Mouse (Mus musculus) CH12.LX (cell line): ENCODE data around the gene Pla2g12a. TPM values are rescaled to one million over a fixed set of nuclear protein-coding genes. Genes with fewer than 3 reads are reported as not detected.

Experiments
- DNase-seq: peaks from one replicate; pipeline ENCODE4 v3.0.0-alpha.2; 2013; ENCODE audit errors: extremely low read depth
- H3K27ac ChIP-seq: 2 replicates; pipeline ENCODE4 v1.5.1; 2012; ENCODE audit warnings: low read depth, mild to moderate bottlenecking, control low read depth, moderate library complexity; ENCODE audit not compliant: insufficient read depth
- H3K27me3 ChIP-seq: replicated peaks from 2 replicates; pipeline ENCODE3; 2012; ENCODE audit warnings: inconsistent platforms
- H3K36me3 ChIP-seq, 2 experiments: replicated peaks in 1 of 2; 2 replicates each; pipeline versions ENCODE3 to v1.6.1; 2012; ENCODE audit warnings: inconsistent platforms in 1 of 2, low read length in 1 of 2, mild to moderate bottlenecking in 1 of 2, mixed read lengths in 1 of 2, moderate library complexity in 1 of 2; ENCODE audit not compliant: control insufficient read depth in 1 of 2, insufficient read depth in 1 of 2
- H3K4me1 ChIP-seq, 2 experiments: 2 replicates each; pipeline ENCODE4 v1.6.1; 2012; ENCODE audit warnings: inconsistent platforms in 1 of 2, moderate library complexity in 1 of 2; ENCODE audit not compliant: insufficient read depth in 2 of 2, control insufficient read depth in 1 of 2
- H3K4me2 ChIP-seq: 2 replicates; pipeline ENCODE4 v1.6.1; 2012; ENCODE audit warnings: low read depth, mild to moderate bottlenecking, control low read depth; ENCODE audit not compliant: poor library complexity, insufficient read depth, severe bottlenecking
- H3K4me3 ChIP-seq, 3 experiments: fragments of 150-350 bp in 1 of 3; sonication (generic) in 1 of 3; replicated peaks in 1 of 3; 2 replicates each; pipeline versions ENCODE3 to v1.5.1; 2011 to 2012; ENCODE audit warnings: low read depth in 2 of 3, low read length in 2 of 3, mild to moderate bottlenecking in 2 of 3, moderate library complexity in 2 of 3, control low read depth in 1 of 3, improper control_type of control experiment in 1 of 3, inconsistent platforms in 1 of 3, mixed read lengths in 1 of 3; ENCODE audit not compliant: poor library complexity in 1 of 3
- H3K79me2 ChIP-seq: replicated peaks from 2 replicates; pipeline ENCODE4 v1.6.1; 2012; ENCODE audit warnings: mild to moderate bottlenecking, moderate library complexity; ENCODE audit not compliant: control insufficient read depth, poor library complexity, insufficient read depth, severe bottlenecking; ENCODE audit errors: extremely low read depth
- H3K9ac ChIP-seq: 2 replicates; pipeline ENCODE4 v1.6.1; 2012; ENCODE audit warnings: low read depth, mild to moderate bottlenecking, control low read depth, moderate library complexity; ENCODE audit not compliant: insufficient read depth
- H3K9me3 ChIP-seq: replicated peaks from 2 replicates; pipeline ENCODE3; 2012; ENCODE audit warnings: low read length, inconsistent platforms, mixed read lengths
- BHLHE40 ChIP-seq: IDR thresholded peaks from 2 replicates; pipeline ENCODE4 v1.6.1; 2011; ENCODE audit warnings: mild to moderate bottlenecking, low read depth, low read length, improper control_type of control experiment
- CHD1 ChIP-seq: IDR thresholded peaks from 2 replicates; pipeline ENCODE4 v1.6.1; 2012; ENCODE audit warnings: low read depth, low read length, improper control_type of control experiment, inconsistent platforms
- CTCF ChIP-seq, 2 experiments: IDR thresholded peaks in 1 of 2; conservative IDR thresholded peaks in 1 of 2; 2 replicates each; pipeline ENCODE4 v1.5.1; 2011 to 2012; ENCODE audit warnings: low read depth in 2 of 2, low read length in 2 of 2, improper control_type of control experiment in 1 of 2, inconsistent platforms in 1 of 2, mild to moderate bottlenecking in 1 of 2, moderate library complexity in 1 of 2
- E2F4 ChIP-seq: IDR thresholded peaks from 2 replicates; pipeline ENCODE4 v1.6.1; 2011; ENCODE audit warnings: low read depth, low read length, improper control_type of control experiment; ENCODE audit not compliant: insufficient replicate concordance
- ELF1 ChIP-seq: IDR thresholded peaks from 2 replicates; pipeline ENCODE4 v1.6.1; 2014; ENCODE audit warnings: low read depth, mild to moderate bottlenecking, inconsistent platforms, low read length, improper control_type of control experiment
- IRF4 ChIP-seq: IDR thresholded peaks from 2 replicates; pipeline ENCODE4 v1.6.1; 2014; ENCODE audit warnings: low read depth, mild to moderate bottlenecking, inconsistent platforms, low read length, improper control_type of control experiment
- JUN ChIP-seq: IDR thresholded peaks from 2 replicates; pipeline ENCODE4 v1.6.1; 2011; ENCODE audit warnings: low read depth, mild to moderate bottlenecking, low read length, improper control_type of control experiment, moderate library complexity; ENCODE audit not compliant: insufficient read depth
- KAT2A ChIP-seq: IDR thresholded peaks from 2 replicates; pipeline ENCODE4 v1.6.1; 2012; ENCODE audit warnings: low read length, improper control_type of control experiment, inconsistent platforms; ENCODE audit not compliant: insufficient replicate concordance
- MAFK ChIP-seq: IDR thresholded peaks from 2 replicates; pipeline ENCODE4 v1.6.1; 2011; ENCODE audit warnings: low read length, improper control_type of control experiment; ENCODE audit not compliant: insufficient replicate concordance
- MXI1 ChIP-seq: IDR thresholded peaks from 2 replicates; pipeline ENCODE4 v1.6.1; 2011; ENCODE audit warnings: mild to moderate bottlenecking, low read depth, low read length, improper control_type of control experiment
- MYC ChIP-seq: IDR thresholded peaks from 2 replicates; pipeline ENCODE4 v1.6.1; 2011; ENCODE audit warnings: low read depth, mild to moderate bottlenecking, improper control_type of control experiment, low read length
- NELFE ChIP-seq: IDR thresholded peaks from 2 replicates; pipeline ENCODE4 v1.6.1; 2011; ENCODE audit warnings: low read depth, low read length, improper control_type of control experiment
- PAX5 ChIP-seq: IDR thresholded peaks from 2 replicates; pipeline ENCODE4 v1.6.1; 2012; ENCODE audit warnings: low read length, inconsistent platforms, mixed read lengths
- TBP ChIP-seq: conservative IDR thresholded peaks from 2 replicates; pipeline ENCODE4 v1.6.1; 2011; ENCODE audit warnings: low read depth, low read length, improper control_type of control experiment
- ZC3H11A ChIP-seq: IDR thresholded peaks from 2 replicates; pipeline ENCODE4 v1.6.1; 2012; ENCODE audit warnings: low read depth, mild to moderate bottlenecking, inconsistent platforms, low read length, improper control_type of control experiment
- ZKSCAN1 ChIP-seq: IDR thresholded peaks from 2 replicates; pipeline ENCODE4 v1.6.1; 2012; ENCODE audit warnings: low read depth, inconsistent platforms, low read length, improper control_type of control experiment, borderline replicate concordance
- dilution Hi-C: fragments of 300-500 bp; cut with MboI; formaldehyde crosslinking; loops from 2 replicates; pipeline ENCODE4 v1.14.3; 2020; ENCODE audit warnings: low sequenced_read_pairs; ENCODE audit not compliant: extremely low pct_unique_long_range_greater_than_20kb, extremely low pct_ligation_motif_present
- in situ Hi-C: fragments of 300-500 bp; cut with MboI; formaldehyde crosslinking; loops from 3 replicates; pipeline ENCODE4 v1.14.3; 2019; ENCODE audit warnings: low sequenced_read_pairs, low pct_ligation_motif_present, low pct_unique_long_range_greater_than_20kb, mixed read lengths
- polyA plus RNA-seq: library from polyadenylated mRNA; unstranded; fragments of >175 nt; gene quantifications from 2 replicates; pipeline ENCODE4 v1.2.1, GENCODE M21; 2012; ENCODE audit warnings: low read depth; ENCODE audit not compliant: insufficient read length
- total RNA-seq, 2 experiments: library from RNA; depleted of rRNA; stranded (reverse); fragments of 300-350 nt in 1 of 2; fragments of >200 nt in 1 of 2; gene quantifications; 2 replicates each; pipeline ENCODE4 v1.2.3; 2012 to 2014

The Pla2g12a gene
- total and polyA plus RNA-seq, 3 experiments, result 50.2 to 78.3 (median 58.6) TPM

- TF ChIP-seq IRF4 (no peak), TBP (no peak), JUN (no peak), MAFK (no peak), MXI1 (no peak), PAX5 (no peak)
- TF ChIP-seq, all 38 proteins: peak for 0
- H3K9me3 ChIP-seq, result no peaks in the 10 kb centered on the region
- dilution Hi-C loops, result no loop called here
Observed at GRCm38 (mm10) chr3:129846846-129847245, 31.6 kb upstream of the Pla2g12a start.

GRCm38 (mm10) chr3:129862592-129862991, 15.8 kb upstream of the Pla2g12a start:
- no peaks in the 10 kb centered on the region for H3K27me3 ChIP-seq
- dilution Hi-C loops, result no loop called here
- H3K4me1 ChIP-seq, result no peaks in the 10 kb centered on the region; a peak in 1 of 4 replicates
- H3K9me3 ChIP-seq, result peaks cover 13% of the 10 kb centered on the region
- no peak for DNase-seq
- no peaks in the 10 kb centered on the region for H3K36me3 ChIP-seq
- no peaks in the 10 kb centered on the region for H3K79me2 ChIP-seq
- H3K9ac ChIP-seq, result no peak overlapping the region
- H3K4me3 ChIP-seq, result no peak overlapping the region
- H3K27ac ChIP-seq, result no peak overlapping the region
- no peak for TF ChIP-seq MYC
- no peak for TF ChIP-seq PAX5
- TF ChIP-seq JUN, result no peak
- no peak for TF ChIP-seq CHD1
- no peak for TF ChIP-seq BHLHE40
- no peak for TF ChIP-seq ZKSCAN1
- TF ChIP-seq KAT2A, result no peak
- TF ChIP-seq E2F4, result no peak
- TF ChIP-seq ELF1, result no peak
- TF ChIP-seq TBP, result no peak
- TF ChIP-seq CTCF (conservative IDR thresholded peaks at IDR 0.05 in 1 of 2, IDR thresholded peaks at IDR 0.05 in 1 of 2; ENCODE audit: low read depth in 2 of 2, low read length in 2 of 2), result no peak
- TF ChIP-seq ZC3H11A, result no peak
- no peak for TF ChIP-seq NELFE
- H3K4me2 ChIP-seq, result no peak overlapping the region
- in situ Hi-C loops, result no loop called here

More at GRCm38 (mm10) chr3:129846846-129847245, 31.6 kb upstream of the Pla2g12a start:
- in situ Hi-C loops, result no loop called here
- Histone ChIP-seq H3K36me3 (no peaks in the 10 kb centered on the region), H3K4me3 (no peak overlapping the region), H3K79me2 (no peaks in the 10 kb centered on the region), H3K4me2 (no peak overlapping the region), H3K9ac (no peak overlapping the region), H3K27ac (no peak overlapping the region), H3K4me1 (no peaks in the 10 kb centered on the region), H3K27me3 (peaks cover 6% of the 10 kb centered on the region)
- no peak for DNase-seq
